10 mouse cellular contexts compared by ENCODE assay signal in the genomic region with DNA sequence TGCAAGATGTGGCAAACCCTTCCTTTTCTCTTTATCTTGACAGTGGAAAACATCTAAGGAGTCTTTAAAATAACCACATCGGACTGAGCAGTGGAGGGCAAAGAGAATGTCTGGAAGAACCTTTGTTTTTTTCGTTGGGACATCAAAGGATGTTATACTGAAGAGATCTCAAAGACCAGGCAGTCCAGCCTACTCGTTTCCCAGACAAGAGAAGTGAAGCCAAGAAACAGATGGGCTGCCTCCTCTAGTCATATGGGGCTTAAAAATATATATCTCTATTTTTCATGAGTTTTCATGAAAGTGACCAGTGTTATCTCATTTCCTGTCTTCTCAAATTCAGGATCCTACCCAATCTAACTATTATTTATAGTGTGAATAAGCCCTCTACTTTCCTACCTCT.
"Had no signal": no experiment of that assay in that cellular context is flagged by ENCODE, and none has a peak within 500 bp of the region (broad histone marks: within the 10 kb centered on the region; RNA-seq: fewer than 3 reads in every experiment).

No protein-coding gene starts in this region.

- DNase-seq: retina, postnatal 1 day; right cerebral cortex, postnatal 14 days; right cerebral cortex, postnatal 25 days; spleen, adult 18-20 months; thymus, adult 18-20 months; thymus, adult 2 months; thymus, postnatal 14 days; thymus, postnatal 25 days; thymus, postnatal 36 days; thymus, postnatal 4 days had no signal
